Mouse (Mus musculus) left cerebral cortex, postnatal 10 days (tissue): ENCODE results near the gene Hic1. TPM values are rescaled to one million over a fixed set of nuclear protein-coding genes. Genes with fewer than 3 reads are reported as not detected.

Source experiments
- DNase-seq, 2 experiments: peaks; one replicate each; pipeline ENCODE4 v3.0.0; 2021 to 2022; ENCODE audit warnings: low spot score in 2 of 2, mixed read lengths in 1 of 2; ENCODE audit errors: extremely low spot score in 1 of 2
- intact Hi-C: fragments of 180-260 bp; cut with DNase I; formaldehyde crosslinking; loops from one replicate; pipeline ENCODE4 v1.15.1; 2025
- microRNA-seq: library from miRNA; unstranded; fragments of <30 nt; microRNA quantifications from one replicate; pipeline ENCODE4 v1.2.0, GENCODE M21; 2022
- total RNA-seq, 2 experiments: library from RNA; stranded (reverse); gene quantifications; 2 replicates each; pipeline ENCODE4 v1.2.3; 2021

Gene Hic1
- total RNA-seq, 2 experiments from 2014 or later = 3.9 to 5.3 TPM

GRCm38 (mm10) chr11:75135358-75135757 is 34.0 kb downstream of the Hic1 start:
- DNase-seq = no peak
- intact Hi-C loops = no loop called here

DNA sequence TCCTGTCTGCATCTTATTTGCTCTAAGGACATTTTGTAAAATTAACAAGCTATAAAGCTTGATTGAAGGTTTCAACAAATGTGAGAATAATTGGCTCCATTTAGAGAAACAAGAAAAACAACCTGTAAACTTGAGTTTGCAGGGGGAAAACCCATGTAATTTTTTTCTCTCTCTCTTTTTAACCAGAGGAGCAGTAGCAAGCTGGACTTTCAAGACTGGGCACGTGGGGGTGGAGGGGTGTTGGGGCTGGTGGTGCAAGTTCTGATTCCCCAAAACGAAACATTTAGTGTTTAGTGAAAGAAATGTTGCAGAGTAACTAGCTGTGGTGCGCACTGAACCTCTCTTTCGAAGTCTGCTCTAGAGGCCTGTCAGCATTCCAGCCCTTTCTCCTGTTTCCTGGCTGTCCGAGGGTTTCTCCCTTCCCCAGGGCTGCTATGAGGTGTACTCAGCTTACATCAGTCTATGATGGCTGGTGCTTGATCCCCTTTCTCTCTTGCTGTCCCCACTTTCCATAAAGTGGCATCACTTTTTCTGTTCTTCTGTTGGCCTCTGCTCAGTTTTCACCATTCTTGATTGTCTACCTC is 34.7 kb downstream of the Hic1 start:
- no peak for DNase-seq
- intact Hi-C loops = no loop called here

DNA sequence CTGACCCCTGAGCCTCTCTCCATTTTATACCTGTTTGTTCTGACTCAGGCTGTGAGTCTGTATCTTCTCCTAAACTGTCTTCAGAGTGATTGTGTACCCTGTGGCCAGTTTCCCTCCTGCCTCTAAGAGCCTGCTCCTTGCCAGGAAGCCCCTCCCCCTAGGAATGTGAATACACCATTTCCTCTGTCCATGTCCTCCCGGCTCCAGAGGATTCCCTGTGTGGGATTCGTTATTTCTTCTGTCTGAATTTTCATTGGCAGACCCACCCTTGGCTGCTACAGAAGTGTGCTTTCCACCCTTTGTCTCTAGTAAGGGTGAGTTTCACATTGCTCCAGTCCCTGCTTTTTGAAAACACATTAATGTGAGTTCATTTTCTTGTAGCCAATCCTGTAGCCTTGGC is 35.4 kb downstream of the Hic1 start:
- peak in 1 of 2 experiments; percentile 83 for DNase-seq
- intact Hi-C loops = no loop called here

DNA sequence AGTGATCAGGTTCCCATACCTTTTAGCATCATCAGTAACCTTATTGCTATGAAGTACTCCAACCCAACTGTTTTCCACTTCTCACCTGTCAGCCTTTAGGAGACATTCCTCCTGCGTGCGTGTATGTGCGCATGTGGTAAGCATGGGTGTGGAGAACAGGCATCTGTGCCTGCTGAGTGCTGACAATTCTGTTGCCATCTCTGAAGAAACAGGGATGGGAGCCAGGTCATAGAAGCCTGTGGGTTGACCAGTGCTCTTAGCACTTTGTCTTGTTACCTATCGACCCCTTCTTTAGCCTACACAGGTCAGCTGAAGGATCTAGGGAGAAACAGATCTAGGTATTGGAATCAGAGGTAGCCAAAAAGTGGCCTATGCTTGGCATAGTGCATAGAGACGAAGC is 35.9 kb downstream of the Hic1 start:
- intact Hi-C loops = no loop called here
- DNase-seq = no peak

- DNase-seq = peak; percentile 50 to 67
- intact Hi-C loops = no loop called here
These were observed 37.0 kb downstream of the Hic1 start for GRCm38 (mm10) chr11:75132278-75132677.

- intact Hi-C loops = no loop called here
- DNase-seq = no peak
These were observed 38.0 kb downstream of the Hic1 start for GRCm38 (mm10) chr11:75131300-75131699.

DNA sequence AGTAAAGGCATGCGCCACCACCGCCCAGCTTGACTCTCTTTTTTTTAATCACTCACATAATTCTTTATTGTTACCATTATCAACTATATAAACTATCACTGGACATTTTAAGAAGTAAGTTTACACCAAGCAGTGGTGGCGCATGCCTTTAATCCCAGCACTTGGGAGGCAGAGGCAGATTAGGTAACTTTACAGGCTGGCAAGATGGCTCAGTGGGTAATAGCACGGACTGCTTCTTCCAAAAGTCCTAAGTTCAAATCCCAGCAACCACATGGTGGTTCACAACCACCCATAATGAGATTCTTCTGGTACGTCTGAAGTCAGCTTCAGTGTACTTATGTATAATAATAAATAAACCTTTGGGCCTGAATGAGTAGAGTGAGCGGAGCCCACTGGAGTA is 39.8 kb downstream of the Hic1 start:
- DNase-seq = no peak
- intact Hi-C loops = no loop called here

GRCm38 (mm10) chr11:75126384-75126783 is 42.9 kb downstream of the Hic1 start:
- no peak for DNase-seq
- intact Hi-C loops = no loop called here

- intact Hi-C loops = no loop called here
- no peak for DNase-seq
These were observed 44.9 kb downstream of the Hic1 start for GRCm38 (mm10) chr11:75124406-75124805.

GRCm38 (mm10) chr11:75121348-75121747 is 48.0 kb downstream of the Hic1 start:
- intact Hi-C loops = no loop called here
- DNase-seq = no peak

GRCm38 (mm10) chr11:75119841-75120240 is 49.5 kb downstream of the Hic1 start:
- intact Hi-C loops = no loop called here
- no peak for DNase-seq

GRCm38 (mm10) chr11:75119298-75119697 is 50.0 kb downstream of the Hic1 start:
- peak in 1 of 2 experiments; percentile 33 for DNase-seq
- intact Hi-C loops = no loop called here

DNA sequence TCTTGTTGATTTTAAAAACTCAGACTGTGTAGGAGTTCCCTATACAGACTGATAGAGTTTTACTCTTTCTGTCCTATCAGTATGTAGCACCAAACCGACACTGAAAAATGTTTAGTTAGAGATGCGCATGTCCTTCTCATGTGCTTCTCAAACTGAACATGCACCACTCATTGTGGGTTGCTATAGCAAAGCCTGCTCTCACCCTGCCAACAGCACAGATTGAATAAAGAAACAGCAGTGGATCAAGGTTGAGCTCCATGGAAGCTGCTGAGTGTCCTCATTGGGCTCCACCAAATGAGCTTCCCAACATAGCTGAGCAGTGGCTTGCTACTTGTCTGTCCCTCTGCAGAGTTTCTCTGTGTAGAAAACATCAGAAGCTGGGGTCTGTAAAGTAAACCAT is 51.2 kb downstream of the Hic1 start:
- intact Hi-C loops = no loop called here
- DNase-seq = peak in 1 of 2 experiments; percentile 34

DNA sequence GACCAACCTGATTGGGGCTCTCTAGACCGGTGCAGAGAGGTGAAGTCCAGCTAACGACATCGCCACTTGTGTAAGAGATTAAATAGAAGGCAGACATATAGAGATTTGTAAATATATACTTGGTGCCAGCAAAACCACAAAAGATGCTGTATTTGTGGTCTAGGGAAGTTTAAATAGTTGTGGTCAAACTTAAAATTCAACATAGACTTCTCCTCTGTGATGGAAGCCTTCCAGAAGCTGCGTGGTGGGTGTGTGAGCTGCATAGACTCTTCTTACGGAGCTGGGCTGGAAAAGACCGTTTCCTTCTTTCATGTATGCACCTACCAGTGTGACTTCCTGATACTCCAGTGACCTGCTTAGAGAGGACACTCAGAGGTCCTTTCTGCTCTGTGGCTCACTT is 52.9 kb downstream of the Hic1 start:
- DNase-seq = no peak
- intact Hi-C loops = no loop called here

Small RNA genes within 50 kb of the gene (microRNA-seq; reads per million reads assigned to microRNA genes)
- gene Mir132 (7,136 reads per million, percentile 94 among the genes with 10 or more reads in this experiment), gene Mir212 (222 reads per million, percentile 63 among the genes with 10 or more reads in this experiment)

Other genes with a start within 250 kb of the Hic1 start
- gene Smg6, start 243.7 kb downstream of the Hic1 start, total RNA-seq = 10 to 100 TPM; 21.8 to 24.9 TPM
- gene Srr, start 243.6 kb downstream of the Hic1 start, total RNA-seq = 100 to 1,000 TPM in 1 of 2 experiments, 10 to 100 TPM in 1; 99.9 to 101 TPM
- 10 to 100 TPM in 1 of 2 experiments, 1 to 10 TPM in 1; 9.2 to 11.3 TPM for gene Ovca2, start 9.3 kb upstream of the Hic1 start, total RNA-seq
- gene Dph1, start 21.7 kb upstream of the Hic1 start, total RNA-seq = 10 to 100 TPM; 14.1 to 15.9 TPM
- 10 to 100 TPM; 44.8 to 46.9 TPM for gene Rtn4rl1, start 24.3 kb upstream of the Hic1 start, total RNA-seq
- 10 to 100 TPM; 42.4 TPM for gene Rpa1, start 178.8 kb upstream of the Hic1 start, total RNA-seq
- gene Smyd4, start 178.9 kb upstream of the Hic1 start, total RNA-seq = 10 to 100 TPM; 11.6 to 13.7 TPM